Mouse (Mus musculus) liver, adult 2 months (tissue): ENCODE measurements at regions not wholly inside any gene's neighbourhood (a gene's known extent, or its start where the extent isn't known, plus 50 kb on each side); places are given as distances from the start of the nearest gene placed in this dataset.

Experiments used
- CTCF ChIP-seq: fragments of 200-500 bp; IDR thresholded peaks from 2 replicates; pipeline ENCODE4 v1.5.1; 2011; ENCODE audit warnings: low read depth, low read length, control low read depth
- POLR2A ChIP-seq: fragments of 200-500 bp; IDR thresholded peaks from 2 replicates; pipeline ENCODE4 v1.6.1; 2011; ENCODE audit warnings: low read length, control low read depth; ENCODE audit not compliant: insufficient read depth; ENCODE audit errors: extremely low read depth

- TF ChIP-seq CTCF (no peak), POLR2A (no peak)
Observed at GRCm38 (mm10) chr13:80986657-80987056, 103.5 kb downstream of the Arrdc3 start.
